Mouse (Mus musculus): Measurements from ENCODE around the gene Sgcg. TPM values are rescaled to one million over a fixed set of nuclear protein-coding genes. Genes with fewer than 3 reads are reported as not detected.

The Sgcg gene
- polyA plus RNA-seq, 1 experiment: 0.67 TPM

GRCm38 (mm10) chr14:61171261-61171970 is 86.9 kb downstream of the Sgcg start:
- Histone ChIP-seq H3K27me3 (ENCODE audit: control insufficient read depth, insufficient read depth, low read length) (no peaks in the 10 kb centered on the region), H3K27ac (ENCODE audit: control insufficient read depth, insufficient read depth, low read depth, low read length) (no peak overlapping the region), H3K4me1 (ENCODE audit: control insufficient read depth, insufficient read depth, low read length) (peaks cover 6% of the 10 kb centered on the region), H3K4me3 (ENCODE audit: control insufficient read depth, low read depth, low read length) (no peak overlapping the region), H3K36me3 (ENCODE audit: control insufficient read depth, insufficient read depth, low read length) (no peaks in the 10 kb centered on the region)
- TF ChIP-seq POLR2A (IDR thresholded peaks at IDR 0.05; ENCODE audit: control insufficient read depth, low read depth, low read length): no peak
- TF ChIP-seq CTCF (IDR thresholded peaks at IDR 0.05; ENCODE audit: control insufficient read depth, insufficient read depth, insufficient replicate concordance, low read depth, low read length): no peak

Other genes starting within 250 kb of the Sgcg start
- gene Tnfrsf19, start 212.0 kb downstream of the Sgcg start, polyA plus RNA-seq (2012; rRNA removed): 0.81 and 1.0 TPM in 2 replicates
- gene Sacs, start 120.0 kb downstream of the Sgcg start, polyA plus RNA-seq (2012; rRNA removed): 1.1 and 1.3 TPM in 2 replicates
- gene Arl11, start 51.3 kb upstream of the Sgcg start, polyA plus RNA-seq (2012; rRNA removed): 17.4 and 18.5 TPM in 2 replicates
- gene Ebpl, start 101.9 kb upstream of the Sgcg start, polyA plus RNA-seq (2012; rRNA removed): 0.55 and 0.84 TPM in 2 replicates
- gene Kpna3, start 181.4 kb upstream of the Sgcg start, polyA plus RNA-seq (2012; rRNA removed): 6.5 and 8.5 TPM in 2 replicates

Data from testis, adult 2 months (tissue).